Mouse (Mus musculus): ENCODE measurements around the gene Dbh. TPM values are rescaled to one million over a fixed set of nuclear protein-coding genes. Genes with fewer than 3 reads are reported as not detected.

Gene Dbh
- polyA plus RNA-seq, 1 experiment from 2014 or later: 0.28 TPM

- H3K27ac ChIP-seq (replicated peaks; ENCODE audit: low read depth, low read length): no peak overlapping the region
- 65% methylated on average over 6 of the region's 6 CpGs for WGBS
- no peak overlapping the region for H3K9ac ChIP-seq (replicated peaks; ENCODE audit: low read length)
Measured at GRCm38 (mm10) chr2:27146840-27147239, 18.2 kb upstream of the Dbh start.

GRCm38 (mm10) chr2:27149457-27149856 lies 15.6 kb upstream of the Dbh start:
- Histone ChIP-seq H3K36me3 (replicated peaks; ENCODE audit: control insufficient read depth, insufficient read depth, low read depth, low read length) (no peaks in the 10 kb centered on the region), H3K9me3 (replicated peaks; ENCODE audit: control insufficient read depth, low read length) (no peaks in the 10 kb centered on the region), H3K4me3 (ENCODE audit: low read depth, low read length) (no peak overlapping the region), H3K27ac (replicated peaks; ENCODE audit: low read depth, low read length) (no peak overlapping the region), H3K9ac (replicated peaks; ENCODE audit: low read length) (no peak overlapping the region), H3K4me2 (ENCODE audit: low read depth, low read length) (no peak overlapping the region), H3K27me3 (ENCODE audit: control insufficient read depth, insufficient read depth, low read length) (no peaks in the 10 kb centered on the region), H3K4me1 (ENCODE audit: control insufficient read depth, insufficient read depth, low read length) (no peaks in the 10 kb centered on the region)
- ATAC-seq (replicated peaks; ENCODE audit: insufficient number of reproducible peaks, low FRiP score, low TSS enrichment, low read depth) (no peak), DNase-seq (ENCODE audit: low spot score) (peak; percentile 3)
- WGBS: 9% methylated on average over 2 of the region's 2 CpGs

More at GRCm38 (mm10) chr2:27146840-27147239, 18.2 kb upstream of the Dbh start:
- H3K27me3 ChIP-seq (ENCODE audit: control insufficient read depth, insufficient read depth, low read length): peaks cover 7% of the 10 kb centered on the region
- DNase-seq (ENCODE audit: low spot score) (no peak), ATAC-seq (replicated peaks; ENCODE audit: insufficient number of reproducible peaks, low FRiP score, low TSS enrichment, low read depth) (no peak)
- H3K9me3 ChIP-seq (replicated peaks; ENCODE audit: control insufficient read depth, low read length): no peaks in the 10 kb centered on the region
- no peak overlapping the region for H3K4me2 ChIP-seq (ENCODE audit: low read depth, low read length)
- no peaks in the 10 kb centered on the region for H3K36me3 ChIP-seq (replicated peaks; ENCODE audit: control insufficient read depth, insufficient read depth, low read depth, low read length)
- no peaks in the 10 kb centered on the region for H3K4me1 ChIP-seq (ENCODE audit: control insufficient read depth, insufficient read depth, low read length)
- H3K4me3 ChIP-seq (ENCODE audit: low read depth, low read length): no peak overlapping the region

GRCm38 (mm10) chr2:27154466-27155185 lies 10.4 kb upstream of the Dbh start:
- 76% methylated on average over 10 of the region's 10 CpGs for WGBS
- no peaks in the 10 kb centered on the region for H3K9me3 ChIP-seq (replicated peaks; ENCODE audit: control insufficient read depth, low read length)
- no peak for ATAC-seq (replicated peaks; ENCODE audit: insufficient number of reproducible peaks, low FRiP score, low TSS enrichment, low read depth)

GRCm38 (mm10) chr2:27156596-27156995 lies 8.4 kb upstream of the Dbh start:
- H3K27ac ChIP-seq (replicated peaks; ENCODE audit: low read depth, low read length): no peak overlapping the region
- no peaks in the 10 kb centered on the region for H3K27me3 ChIP-seq (ENCODE audit: control insufficient read depth, insufficient read depth, low read length)
- H3K4me3 ChIP-seq (ENCODE audit: low read depth, low read length): no peak overlapping the region
- no peak overlapping the region for H3K4me2 ChIP-seq (ENCODE audit: low read depth, low read length)
- H3K4me1 ChIP-seq (ENCODE audit: control insufficient read depth, insufficient read depth, low read length): no peaks in the 10 kb centered on the region
- no peak overlapping the region for H3K9ac ChIP-seq (replicated peaks; ENCODE audit: low read length)
- WGBS: 69% methylated on average over 6 of the region's 6 CpGs
- no peaks in the 10 kb centered on the region for H3K9me3 ChIP-seq (replicated peaks; ENCODE audit: control insufficient read depth, low read length)
- DNase-seq (ENCODE audit: low spot score) (no peak), ATAC-seq (replicated peaks; ENCODE audit: insufficient number of reproducible peaks, low FRiP score, low TSS enrichment, low read depth) (no peak)
- no peaks in the 10 kb centered on the region for H3K36me3 ChIP-seq (replicated peaks; ENCODE audit: control insufficient read depth, insufficient read depth, low read depth, low read length)

More at GRCm38 (mm10) chr2:27154466-27155185, 10.4 kb upstream of the Dbh start:
- DNase-seq (ENCODE audit: low spot score): no peak
- no peaks in the 10 kb centered on the region for H3K27me3 ChIP-seq (ENCODE audit: control insufficient read depth, insufficient read depth, low read length)
- H3K4me1 ChIP-seq (ENCODE audit: control insufficient read depth, insufficient read depth, low read length): no peaks in the 10 kb centered on the region
- no peak overlapping the region for H3K4me3 ChIP-seq (ENCODE audit: low read depth, low read length)
- H3K4me2 ChIP-seq (ENCODE audit: low read depth, low read length): no peak overlapping the region
- no peak overlapping the region for H3K9ac ChIP-seq (replicated peaks; ENCODE audit: low read length)
- no peaks in the 10 kb centered on the region for H3K36me3 ChIP-seq (replicated peaks; ENCODE audit: control insufficient read depth, insufficient read depth, low read depth, low read length)
- H3K27ac ChIP-seq (replicated peaks; ENCODE audit: low read depth, low read length): no peak overlapping the region

GRCm38 (mm10) chr2:27161526-27161925 lies 3.5 kb upstream of the Dbh start:
- H3K4me3 ChIP-seq (ENCODE audit: low read depth, low read length): no peak overlapping the region
- DNase-seq (ENCODE audit: low spot score) (no peak), ATAC-seq (replicated peaks; ENCODE audit: insufficient number of reproducible peaks, low FRiP score, low TSS enrichment, low read depth) (no peak)
- no peak overlapping the region for H3K9ac ChIP-seq (replicated peaks; ENCODE audit: low read length)
- H3K4me2 ChIP-seq (ENCODE audit: low read depth, low read length): no peak overlapping the region
- H3K4me1 ChIP-seq (ENCODE audit: control insufficient read depth, insufficient read depth, low read length): no peaks in the 10 kb centered on the region
- no peaks in the 10 kb centered on the region for H3K36me3 ChIP-seq (replicated peaks; ENCODE audit: control insufficient read depth, insufficient read depth, low read depth, low read length)
- 90% methylated on average over 2 of the region's 2 CpGs for WGBS
- no peaks in the 10 kb centered on the region; the same call in 1 of the 2 replicates for H3K27me3 ChIP-seq (ENCODE audit: control insufficient read depth, insufficient read depth, low read length)
- no peaks in the 10 kb centered on the region for H3K9me3 ChIP-seq (replicated peaks; ENCODE audit: control insufficient read depth, low read length)
- no peak overlapping the region for H3K27ac ChIP-seq (replicated peaks; ENCODE audit: low read depth, low read length)

- Histone ChIP-seq H3K9me3 (replicated peaks; ENCODE audit: control insufficient read depth, low read length) (no peaks in the 10 kb centered on the region), H3K4me1 (ENCODE audit: control insufficient read depth, insufficient read depth, low read length) (no peaks in the 10 kb centered on the region), H3K36me3 (replicated peaks; ENCODE audit: control insufficient read depth, insufficient read depth, low read depth, low read length) (no peaks in the 10 kb centered on the region), H3K27ac (replicated peaks; ENCODE audit: low read depth, low read length) (no peak overlapping the region), H3K4me3 (ENCODE audit: low read depth, low read length) (no peak overlapping the region), H3K4me2 (ENCODE audit: low read depth, low read length) (no peak overlapping the region), H3K27me3 (ENCODE audit: control insufficient read depth, insufficient read depth, low read length) (no peaks in the 10 kb centered on the region; the same call in 1 of the 2 replicates), H3K9ac (replicated peaks; ENCODE audit: low read length) (no peak overlapping the region)
- 66% methylated on average over 11 of the region's 11 CpGs for WGBS
- ATAC-seq (replicated peaks; ENCODE audit: insufficient number of reproducible peaks, low FRiP score, low TSS enrichment, low read depth) (no peak), DNase-seq (ENCODE audit: low spot score) (no peak)
Measured at GRCm38 (mm10) chr2:27162656-27163055, 2.4 kb upstream of the Dbh start.

- DNase-seq (ENCODE audit: low spot score) (no peak), ATAC-seq (replicated peaks; ENCODE audit: insufficient number of reproducible peaks, low FRiP score, low TSS enrichment, low read depth) (no peak)
- Histone ChIP-seq H3K27me3 (ENCODE audit: control insufficient read depth, insufficient read depth, low read length) (no peaks in the 10 kb centered on the region; the same call in 1 of the 2 replicates), H3K4me1 (ENCODE audit: control insufficient read depth, insufficient read depth, low read length) (no peaks in the 10 kb centered on the region), H3K36me3 (replicated peaks; ENCODE audit: control insufficient read depth, insufficient read depth, low read depth, low read length) (no peaks in the 10 kb centered on the region), H3K27ac (replicated peaks; ENCODE audit: low read depth, low read length) (no peak overlapping the region), H3K4me2 (ENCODE audit: low read depth, low read length) (no peak overlapping the region), H3K9me3 (replicated peaks; ENCODE audit: control insufficient read depth, low read length) (no peaks in the 10 kb centered on the region), H3K4me3 (ENCODE audit: low read depth, low read length) (no peak overlapping the region), H3K9ac (replicated peaks; ENCODE audit: low read length) (no peak overlapping the region)
- 74% methylated on average over 5 of the region's 5 CpGs for WGBS
Measured at GRCm38 (mm10) chr2:27163851-27164250, 1.2 kb upstream of the Dbh start.

GRCm38 (mm10) chr2:27166074-27166473 lies 1.0 kb downstream of the Dbh start:
- no peak for DNase-seq (ENCODE audit: low spot score)
- no peak overlapping the region for H3K9ac ChIP-seq (replicated peaks; ENCODE audit: low read length)
- no peaks in the 10 kb centered on the region for H3K4me1 ChIP-seq (ENCODE audit: control insufficient read depth, insufficient read depth, low read length)
- H3K27me3 ChIP-seq (ENCODE audit: control insufficient read depth, insufficient read depth, low read length): no peaks in the 10 kb centered on the region; the same call in 1 of the 2 replicates
- H3K4me2 ChIP-seq (ENCODE audit: low read depth, low read length): no peak overlapping the region
- 87% methylated on average over 2 of the region's 2 CpGs for WGBS
- no peaks in the 10 kb centered on the region for H3K36me3 ChIP-seq (replicated peaks; ENCODE audit: control insufficient read depth, insufficient read depth, low read depth, low read length)
- H3K27ac ChIP-seq (replicated peaks; ENCODE audit: low read depth, low read length): no peak overlapping the region
- no peaks in the 10 kb centered on the region for H3K9me3 ChIP-seq (replicated peaks; ENCODE audit: control insufficient read depth, low read length)
- ATAC-seq (replicated peaks; ENCODE audit: insufficient number of reproducible peaks, low FRiP score, low TSS enrichment, low read depth): no peak
- no peak overlapping the region for H3K4me3 ChIP-seq (ENCODE audit: low read depth, low read length)

Data from embryonic facial prominence, embryonic 11.5 days (tissue).